Mouse (Mus musculus) frontal cortex, adult 2 months (tissue): Measurements from ENCODE around the gene Notch4. TPM values are rescaled to one million over a fixed set of nuclear protein-coding genes. Genes with fewer than 3 reads are reported as not detected.
A peak's percentile ranks its signal among the peaks of the same experiment; 100 is the strongest.

Experiments used
- DNase-seq, 2 experiments: peaks; one replicate each; pipeline ENCODE4 v3.0.0; 2022; ENCODE audit warnings: low spot score in 1 of 2; ENCODE audit errors: extremely low spot score in 1 of 2
- polyA plus RNA-seq: library from polyadenylated mRNA; depleted of rRNA; stranded (reverse); fragments of >200 nt; gene quantifications from 2 replicates; pipeline ENCODE4 v1.2.3, GENCODE M21; 2012

Gene Notch4
- polyA plus RNA-seq, 1 experiment = 7.2 TPM

DNA sequence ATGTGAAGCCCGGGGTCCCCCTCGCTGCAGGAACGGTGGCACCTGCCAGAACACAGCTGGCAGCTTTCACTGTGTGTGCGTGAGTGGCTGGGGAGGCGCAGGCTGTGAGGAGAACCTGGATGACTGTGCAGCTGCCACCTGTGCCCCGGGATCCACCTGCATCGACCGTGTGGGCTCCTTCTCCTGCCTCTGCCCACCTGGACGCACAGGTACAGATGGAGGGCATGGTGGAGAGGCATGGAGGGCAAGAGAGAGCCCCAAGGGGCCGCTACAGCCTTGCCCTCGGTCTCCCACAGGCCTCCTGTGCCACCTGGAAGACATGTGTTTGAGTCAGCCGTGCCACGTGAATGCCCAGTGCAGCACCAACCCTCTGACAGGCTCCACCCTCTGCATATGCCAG is 4.4 kb downstream of the Notch4 start:
- DNase-seq = no peak

DNA sequence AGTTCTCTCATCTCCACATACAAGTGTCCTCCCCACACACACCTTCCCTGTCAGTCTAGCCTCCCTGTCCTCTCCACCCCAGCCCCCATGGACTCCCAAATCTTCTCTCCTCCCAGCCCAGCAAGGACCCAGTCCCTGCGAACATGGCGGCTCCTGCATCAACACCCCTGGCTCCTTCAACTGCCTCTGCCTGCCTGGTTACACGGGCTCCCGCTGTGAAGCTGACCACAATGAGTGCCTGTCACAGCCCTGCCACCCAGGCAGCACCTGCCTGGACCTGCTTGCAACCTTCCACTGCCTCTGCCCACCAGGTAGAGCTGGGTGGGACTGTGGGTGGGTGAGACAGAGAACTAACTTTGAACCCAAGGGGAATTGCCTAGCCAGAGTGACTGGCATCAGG is 5.9 kb downstream of the Notch4 start:
- DNase-seq = no peak

DNA sequence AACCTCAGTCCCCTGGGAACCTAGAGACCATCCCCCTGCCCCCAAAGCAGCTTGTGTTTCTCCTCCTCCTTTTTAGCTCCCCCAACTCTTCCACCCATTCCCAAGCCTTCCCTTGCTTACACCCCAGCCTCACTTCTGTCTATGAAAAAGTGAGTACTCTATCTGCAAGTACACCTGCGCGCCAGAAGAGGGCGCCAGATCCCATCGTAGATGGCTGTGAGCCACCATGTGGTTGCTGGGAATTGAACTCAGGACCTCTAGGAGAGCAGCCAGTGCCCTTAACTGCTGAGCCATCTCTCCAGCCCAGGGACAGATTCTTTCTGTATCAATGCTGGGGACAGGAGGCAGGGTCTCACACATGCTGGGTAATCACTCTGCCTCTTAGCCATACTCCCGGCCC is 7.8 kb downstream of the Notch4 start:
- DNase-seq = no peak

DNA sequence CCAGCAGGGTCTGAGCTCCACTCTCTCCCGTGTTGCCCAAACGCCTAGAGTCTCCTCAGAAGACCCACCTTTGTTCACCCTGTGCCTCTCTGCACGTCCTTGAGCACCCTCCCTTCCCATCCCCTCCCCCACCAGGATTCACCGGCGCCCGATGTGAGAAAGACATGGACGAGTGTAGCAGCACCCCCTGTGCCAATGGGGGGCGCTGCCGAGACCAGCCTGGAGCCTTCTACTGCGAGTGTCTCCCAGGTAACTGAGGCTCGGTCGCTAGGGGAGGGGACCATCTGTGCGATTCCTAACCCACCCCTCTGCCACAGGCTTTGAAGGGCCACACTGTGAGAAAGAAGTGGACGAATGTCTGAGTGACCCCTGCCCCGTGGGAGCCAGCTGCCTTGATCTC is 8.3 kb downstream of the Notch4 start:
- DNase-seq = no peak

DNA sequence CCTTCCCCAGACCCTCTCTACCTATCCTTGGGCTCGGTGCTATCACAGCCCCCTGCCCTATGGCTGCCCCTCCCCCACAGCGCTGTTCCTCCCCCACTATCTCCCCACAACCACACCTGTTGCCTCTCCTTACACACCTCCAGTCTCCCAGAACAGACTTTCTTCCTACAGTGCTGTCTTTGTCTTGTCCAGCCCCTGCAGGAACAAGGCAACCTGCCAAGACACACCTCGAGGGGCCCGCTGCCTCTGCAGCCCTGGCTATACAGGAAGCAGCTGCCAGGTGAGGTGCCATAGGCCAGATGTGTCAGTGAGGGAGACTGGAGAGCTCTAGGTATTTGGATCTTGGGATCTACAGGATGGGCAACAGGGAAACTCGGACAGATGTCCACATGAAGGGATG is 12.5 kb downstream of the Notch4 start:
- DNase-seq = no peak

DNA sequence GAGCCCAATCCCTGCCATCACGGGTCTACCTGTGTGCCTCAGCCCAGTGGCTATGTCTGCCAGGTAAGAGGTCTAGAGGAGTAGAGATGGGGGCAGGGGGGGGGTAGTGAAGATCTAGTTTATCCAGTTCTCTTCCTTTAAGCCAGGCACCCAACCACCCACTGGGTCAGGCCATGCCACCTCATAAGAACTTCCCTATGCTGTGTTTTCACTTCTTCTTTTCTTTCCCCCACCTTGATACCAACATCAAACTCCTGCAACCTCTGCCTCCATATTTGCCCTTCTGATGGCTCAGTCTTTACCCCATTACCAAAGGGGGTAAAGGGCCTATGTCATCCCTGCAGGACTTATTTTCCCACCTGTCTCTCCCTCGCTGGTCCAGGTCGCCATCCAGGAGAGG is 14.0 kb downstream of the Notch4 start:
- no peak for DNase-seq

DNA sequence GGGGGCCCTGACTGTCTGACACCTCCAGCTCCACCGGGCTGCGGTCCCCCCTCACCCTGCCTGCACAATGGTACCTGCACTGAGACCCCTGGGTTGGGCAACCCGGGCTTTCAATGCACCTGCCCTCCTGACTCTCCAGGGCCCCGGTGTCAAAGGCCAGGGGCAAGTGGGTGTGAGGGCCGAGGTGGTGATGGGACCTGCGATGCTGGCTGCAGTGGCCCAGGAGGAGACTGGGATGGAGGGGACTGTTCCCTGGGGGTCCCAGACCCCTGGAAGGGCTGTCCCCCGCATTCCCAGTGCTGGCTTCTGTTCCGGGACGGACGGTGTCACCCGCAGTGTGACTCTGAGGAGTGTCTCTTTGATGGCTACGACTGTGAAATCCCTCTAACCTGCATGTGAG is 18.5 kb downstream of the Notch4 start:
- no peak for DNase-seq

DNA sequence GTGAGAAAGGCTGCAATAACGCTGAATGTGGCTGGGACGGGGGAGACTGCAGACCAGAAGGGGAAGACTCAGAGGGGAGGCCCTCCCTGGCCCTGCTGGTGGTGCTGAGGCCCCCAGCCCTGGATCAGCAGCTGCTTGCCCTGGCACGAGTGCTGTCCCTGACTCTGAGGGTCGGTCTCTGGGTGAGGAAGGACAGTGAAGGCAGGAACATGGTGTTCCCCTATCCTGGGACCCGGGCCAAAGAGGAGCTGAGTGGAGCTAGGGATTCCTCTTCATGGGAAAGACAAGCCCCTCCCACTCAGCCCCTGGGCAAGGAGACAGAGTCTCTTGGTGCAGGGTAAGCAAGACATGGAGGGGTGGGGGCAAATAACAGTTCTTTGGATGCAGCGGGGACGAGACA is 19.3 kb downstream of the Notch4 start:
- DNase-seq = no peak

DNA sequence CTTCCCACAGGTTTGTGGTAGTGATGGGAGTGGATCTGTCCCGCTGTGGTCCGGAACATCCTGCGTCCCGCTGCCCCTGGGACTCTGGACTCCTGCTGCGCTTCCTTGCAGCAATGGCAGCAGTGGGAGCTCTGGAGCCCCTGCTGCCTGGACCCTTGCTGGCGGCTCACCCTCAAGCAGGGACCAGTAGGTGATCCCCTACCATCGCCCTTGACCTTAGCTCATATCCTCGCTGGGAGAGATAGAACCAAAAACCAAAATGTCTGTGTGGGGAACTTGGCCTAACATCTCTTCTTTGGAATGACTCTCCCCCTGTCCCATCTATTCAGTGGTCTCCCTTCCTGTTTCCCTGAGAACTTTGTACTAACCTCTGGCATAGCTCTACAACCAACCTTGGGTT is 19.8 kb downstream of the Notch4 start:
- no peak for DNase-seq

DNA sequence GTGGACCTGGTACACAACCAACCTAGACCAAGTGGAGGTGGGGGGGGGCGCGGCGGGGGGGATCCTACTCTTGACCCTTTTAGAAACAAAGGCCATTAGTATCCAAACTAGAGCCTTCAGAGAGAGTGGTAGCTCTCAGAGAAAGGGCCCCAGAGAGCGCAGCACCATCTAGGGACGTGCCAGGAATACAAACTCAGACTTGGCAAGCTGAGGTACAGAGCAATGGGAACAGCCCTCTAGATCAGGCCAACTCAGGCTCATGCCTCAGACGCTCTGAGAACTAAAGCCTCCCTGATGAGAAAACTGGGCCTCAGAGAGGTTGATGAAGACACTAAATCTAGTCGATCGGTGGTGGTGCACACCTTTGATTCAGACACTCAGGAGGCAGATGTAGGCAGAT is 21.1 kb downstream of the Notch4 start:
- no peak for DNase-seq

DNA sequence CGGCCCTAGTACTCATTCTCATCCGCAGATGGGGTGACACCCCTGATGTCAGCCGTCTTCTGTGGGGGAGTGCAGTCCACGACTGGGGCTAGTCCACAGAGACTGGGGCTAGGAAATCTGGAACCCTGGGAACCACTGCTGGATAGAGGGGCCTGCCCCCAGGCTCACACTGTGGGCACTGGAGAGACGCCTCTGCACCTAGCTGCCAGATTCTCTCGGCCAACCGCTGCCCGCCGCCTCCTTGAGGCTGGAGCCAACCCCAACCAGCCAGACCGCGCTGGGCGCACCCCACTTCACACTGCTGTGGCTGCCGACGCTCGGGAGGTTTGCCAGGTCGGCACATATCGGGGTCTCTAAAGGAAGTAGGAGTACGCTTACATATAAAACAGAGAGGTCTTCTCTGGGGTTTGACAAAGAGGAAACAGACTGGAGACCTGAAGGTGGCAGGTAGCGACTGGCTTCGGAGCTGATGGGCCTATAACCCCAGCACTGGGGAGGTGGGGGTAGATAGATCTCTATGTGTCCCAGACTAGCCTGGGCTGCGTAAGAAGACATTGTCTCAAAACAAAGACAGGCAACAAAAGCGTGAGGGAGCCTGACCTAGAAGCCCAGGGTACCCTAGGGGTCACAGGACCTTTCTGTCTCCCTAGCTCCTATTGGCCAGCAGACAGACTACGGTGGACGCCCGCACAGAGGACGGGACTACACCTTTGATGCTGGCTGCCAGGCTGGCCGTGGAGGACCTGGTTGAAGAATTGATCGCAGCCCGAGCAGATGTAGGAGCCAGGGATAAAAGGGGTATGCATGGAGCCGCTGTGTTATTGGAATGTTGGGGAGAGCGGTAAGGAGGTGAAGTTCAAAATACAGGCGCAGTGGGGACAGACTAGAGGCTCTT is 22.1 kb downstream of the Notch4 start:
- DNase-seq = no peak

DNA sequence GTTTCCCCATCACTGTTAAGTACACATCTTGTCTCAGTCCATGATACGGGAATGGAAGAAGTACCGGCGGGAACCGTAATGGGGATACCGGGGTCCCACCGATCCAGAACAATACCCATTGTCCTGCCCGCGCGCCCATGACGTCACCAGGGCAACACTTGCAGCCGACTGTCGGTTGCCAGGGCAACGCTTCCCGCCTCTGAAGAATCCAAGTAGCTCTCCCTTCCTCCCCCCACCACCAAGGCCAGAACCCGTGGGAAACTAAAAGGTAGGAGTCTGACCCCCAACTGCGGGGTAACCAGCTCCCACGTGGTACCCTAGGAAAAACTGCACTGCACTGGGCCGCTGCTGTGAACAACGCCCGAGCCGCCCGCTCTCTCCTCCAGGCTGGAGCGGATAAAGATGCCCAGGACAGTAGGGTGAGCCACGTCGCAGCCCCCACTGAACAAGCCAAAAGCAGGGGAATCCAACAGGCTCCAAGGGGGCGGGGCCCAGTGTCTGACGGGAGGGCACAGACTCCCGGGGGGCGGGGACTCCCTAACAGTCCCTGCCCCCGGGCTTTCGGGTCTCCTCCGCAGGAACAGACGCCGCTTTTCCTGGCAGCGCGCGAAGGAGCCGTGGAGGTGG is 22.8 kb downstream of the Notch4 start:
- peak; percentile 83 to 91 for DNase-seq

DNA sequence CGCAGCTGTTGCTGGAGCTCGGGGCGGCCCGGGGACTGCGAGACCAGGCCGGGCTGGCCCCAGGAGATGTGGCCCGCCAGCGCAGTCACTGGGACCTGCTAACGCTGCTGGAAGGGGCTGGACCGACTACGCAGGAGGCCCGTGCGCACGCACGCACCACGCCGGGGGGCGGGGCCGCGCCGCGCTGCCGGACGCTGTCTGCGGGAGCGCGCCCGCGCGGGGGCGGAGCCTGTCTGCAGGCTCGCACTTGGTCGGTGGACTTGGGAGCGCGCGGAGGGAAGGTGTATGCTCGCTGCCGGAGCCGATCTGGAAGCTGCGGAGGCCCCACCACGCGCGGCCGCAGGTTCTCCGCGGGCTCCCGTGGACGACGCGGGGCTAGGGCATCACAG is 23.3 kb downstream of the Notch4 start:
- DNase-seq = peak; percentile 94 to 98

DNA sequence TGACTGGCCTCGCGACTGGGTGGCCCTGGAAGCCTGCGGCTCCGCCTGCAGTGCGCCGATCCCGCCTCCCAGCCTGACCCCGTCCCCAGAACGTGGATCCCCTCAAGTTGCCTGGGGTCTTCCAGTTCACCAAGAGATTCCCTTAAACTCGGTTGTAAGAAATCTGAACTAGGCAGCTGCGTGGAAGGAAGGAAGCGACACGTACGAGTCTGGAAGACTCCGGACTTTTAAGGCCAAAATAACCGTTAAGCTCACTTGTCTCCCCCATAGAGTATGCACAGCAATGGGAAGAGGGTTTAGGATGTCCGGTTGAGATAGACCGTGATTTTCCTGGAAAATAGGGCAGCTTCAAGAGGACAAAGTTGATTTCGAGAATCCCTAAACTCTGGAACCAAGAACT is 23.7 kb downstream of the Notch4 start:
- DNase-seq = no peak

DNA sequence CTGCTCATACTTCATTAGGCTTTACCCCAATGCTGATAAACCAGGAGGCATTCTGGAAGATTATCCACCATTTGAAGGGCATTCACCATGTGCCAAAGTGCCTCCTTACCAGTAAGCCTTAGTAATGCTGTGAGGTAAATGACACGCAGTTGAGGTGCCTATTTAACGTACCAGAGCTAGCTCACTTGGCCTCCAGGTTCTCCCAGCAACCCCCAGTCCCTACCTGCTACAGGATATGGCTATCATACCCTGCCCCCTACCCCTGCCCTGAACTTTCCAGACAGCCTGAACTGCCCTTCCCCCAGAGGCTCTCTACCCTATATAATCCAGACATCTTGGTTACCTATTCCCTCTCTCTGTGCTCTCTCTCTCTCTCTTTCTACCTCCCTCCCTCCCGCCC is 24.7 kb downstream of the Notch4 start:
- no peak for DNase-seq

DNA sequence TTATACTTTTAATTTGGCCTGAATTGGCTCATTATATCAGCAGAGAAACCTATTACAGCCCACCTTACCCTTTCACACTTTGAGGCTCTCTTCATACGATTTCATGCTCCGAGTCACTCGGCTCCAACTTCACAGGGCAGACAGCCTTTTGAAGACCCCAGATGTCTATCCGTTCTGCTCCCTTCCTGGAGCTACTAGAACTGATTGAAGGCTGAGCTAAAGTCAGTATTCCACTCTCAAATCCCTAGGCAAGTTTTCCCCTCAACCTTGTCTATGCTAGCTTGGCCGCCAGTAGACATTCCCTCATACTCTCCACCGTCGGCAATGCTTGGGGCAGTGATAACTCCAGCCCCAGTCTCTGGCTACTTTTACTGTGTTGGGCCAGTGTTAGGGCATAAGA is 25.1 kb downstream of the Notch4 start:
- no peak for DNase-seq

DNA sequence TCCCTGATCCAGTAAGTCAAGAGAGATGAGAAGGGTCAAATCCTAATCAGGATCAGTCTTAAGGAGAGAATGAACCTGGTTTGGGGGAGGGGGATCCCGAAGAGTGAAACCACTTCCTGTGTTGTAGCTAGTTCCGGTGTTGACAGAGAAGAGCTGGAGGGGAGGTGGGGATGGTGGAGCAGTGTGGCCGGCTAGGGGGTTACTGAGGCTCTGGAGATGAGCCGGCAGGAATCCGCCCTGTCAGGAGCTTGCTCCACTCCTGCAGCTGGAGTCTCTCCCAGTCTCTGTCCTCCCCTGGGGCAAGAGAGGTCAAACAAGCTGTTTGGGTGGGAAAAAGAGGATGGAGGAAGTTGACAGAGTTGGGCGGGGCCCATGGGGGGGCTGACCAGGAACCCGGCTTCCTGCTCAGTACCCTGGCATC is 25.6 kb downstream of the Notch4 start, which contains the start of gene Gpsm3:
Gpsm3 (plus strand) TSS at position 126 of the 421 bp plus-strand sequence.
- no peak for DNase-seq

DNA sequence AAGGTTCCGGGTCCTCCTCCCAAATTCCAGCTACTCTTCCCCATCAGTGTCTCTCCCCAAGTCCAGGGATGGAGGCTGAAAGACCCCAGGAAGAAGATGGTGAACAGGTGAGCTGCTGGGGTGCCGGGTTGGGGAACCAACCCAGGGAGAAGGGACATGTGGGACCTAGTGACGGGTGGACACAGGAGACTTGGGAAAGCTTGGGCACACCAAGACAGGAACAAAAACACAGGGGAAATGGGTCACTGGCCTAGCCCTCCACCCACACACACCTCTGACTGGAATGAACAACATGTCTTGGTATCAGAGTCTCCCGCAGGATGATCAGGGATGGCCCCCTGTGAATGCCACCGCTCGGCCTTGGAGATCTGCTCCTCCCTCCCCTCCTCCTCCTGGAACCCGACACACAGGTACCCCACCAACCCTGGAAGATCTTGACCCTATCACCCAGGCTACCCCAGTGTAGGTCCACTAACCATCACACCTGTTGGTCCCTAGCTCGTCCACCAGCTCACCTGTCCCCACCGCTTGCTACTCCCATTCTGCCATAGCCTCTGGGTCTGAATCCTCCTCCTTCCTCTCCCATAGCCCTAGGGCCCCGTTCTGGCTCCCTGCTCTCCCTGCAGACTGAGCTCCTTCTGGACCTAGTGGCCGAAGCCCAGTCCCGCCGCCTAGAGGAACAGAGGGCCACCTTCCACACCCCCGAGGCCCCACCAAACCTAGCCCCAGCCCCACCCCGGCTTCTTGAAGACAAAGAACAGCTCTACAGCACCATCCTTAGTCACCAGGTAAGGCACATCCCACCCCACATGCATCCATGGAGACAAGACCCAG is 26.3 kb downstream of the Notch4 start:
- DNase-seq = no peak

DNA sequence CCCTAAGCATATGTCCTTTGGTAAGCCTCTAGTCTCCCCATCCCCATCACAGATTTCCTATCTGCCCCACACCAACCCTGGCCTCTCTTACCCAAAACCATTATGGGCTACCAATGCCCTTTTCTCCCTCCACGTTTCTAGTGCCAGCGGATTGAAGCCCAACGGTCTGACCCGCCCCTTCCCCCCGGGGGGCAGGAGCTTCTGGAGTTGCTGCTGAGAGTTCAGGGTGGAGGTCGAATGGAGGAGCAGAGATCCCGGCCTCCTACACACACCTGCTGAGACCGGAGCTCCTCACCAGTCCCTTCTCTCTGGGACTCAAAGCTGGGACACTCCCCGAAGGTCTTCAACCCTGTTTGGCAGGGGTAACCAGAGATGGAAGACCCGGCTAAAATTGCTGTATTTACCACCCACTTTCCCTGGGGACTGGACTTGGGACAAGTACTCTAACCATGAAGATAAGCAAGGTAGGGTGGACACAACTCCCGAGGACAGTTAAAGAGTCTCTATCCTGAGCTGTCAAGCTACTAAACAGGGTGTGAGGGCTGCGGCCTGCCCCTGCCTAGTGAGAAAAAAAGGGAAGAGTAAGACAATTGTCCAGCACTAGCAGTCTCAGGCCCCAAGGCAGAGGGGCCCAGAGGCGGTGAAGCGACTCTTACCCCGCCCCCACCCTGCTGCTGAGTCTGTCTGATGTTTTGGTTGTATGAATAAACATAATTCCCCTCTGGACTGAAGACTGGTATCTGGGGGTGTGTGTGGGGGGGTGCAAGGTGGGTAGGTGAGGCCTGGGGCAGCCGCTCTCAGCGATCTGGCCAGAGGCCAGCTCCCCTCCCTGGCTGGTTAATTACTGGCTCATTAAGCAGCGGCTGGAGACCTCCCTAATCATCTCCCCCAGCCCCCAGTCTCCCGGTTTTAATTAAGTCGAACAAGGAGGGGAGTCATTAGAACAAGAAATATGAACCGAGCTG is 27.2 kb downstream of the Notch4 start, which contains the start of gene Pbx2:
Pbx2 (plus strand) TSS at position 238 of the 965 bp plus-strand sequence.
- DNase-seq = no peak

DNA sequence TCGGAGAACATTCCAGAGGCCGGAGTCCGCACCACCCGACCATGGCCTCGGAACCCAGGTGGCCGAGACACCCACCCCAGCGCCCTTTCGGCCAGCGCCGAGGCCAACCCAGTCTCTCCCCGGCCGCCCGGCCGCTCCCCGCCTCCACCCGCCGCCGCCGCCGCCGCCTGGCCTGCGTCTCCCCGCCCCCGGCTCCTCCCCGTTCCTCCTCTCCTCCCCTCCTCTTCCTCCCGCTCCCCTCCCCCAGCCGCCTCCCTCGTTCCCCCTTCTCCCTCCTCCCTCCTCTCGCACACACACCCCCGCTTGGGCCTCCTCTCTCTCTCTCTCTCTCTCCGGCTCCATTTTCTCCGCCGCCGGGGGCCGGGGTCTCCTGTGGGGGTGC is 27.9 kb downstream of the Notch4 start:
- peak in 1 of 2 experiments; percentile 79 for DNase-seq
